Mouse (Mus musculus): ENCODE measurements around the gene Greb1. TPM values are rescaled to one million over a fixed set of nuclear protein-coding genes. Genes with fewer than 3 reads are reported as not detected.
"Not testable (repeated sequence)": the region's sequence is repeated elsewhere in the genome, so short reads cannot be mapped to it uniquely, and the experiment has no call there.

Gene Greb1
- polyA plus RNA-seq, 1 experiment from 2014 or later: 4.3 TPM

GRCm38 (mm10) chr12:16723601-16724000 lies 77.1 kb downstream of the Greb1 start:
- H3K27me3 ChIP-seq: 0 out of 2 replicates have a peak, but pooled peaks cover 6% of the 10 kb centered on the region
- H3K9me3 ChIP-seq (replicated peaks): no peaks in the 10 kb centered on the region
- no peak overlapping the region for H3K4me3 ChIP-seq (replicated peaks)
- H3K27ac ChIP-seq: no peak overlapping the region
- H3K36me3 ChIP-seq: no peaks in the 10 kb centered on the region
- no peak overlapping the region for H3K4me2 ChIP-seq
- H3K4me1 ChIP-seq: peaks cover 11% of the 10 kb centered on the region; the same call in 1 of the 2 replicates
- ATAC-seq (replicated peaks; ENCODE audit: low FRiP score): no peak
- WGBS: 40% methylated on average over 3 of the region's 3 CpGs
- H3K9ac ChIP-seq: no peak overlapping the region

- Histone ChIP-seq H3K4me1 (peaks cover 11% of the 10 kb centered on the region; the same call in 1 of the 2 replicates), H3K27ac (no peak overlapping the region), H3K27me3 (0 out of 2 replicates have a peak, but pooled peaks cover 6% of the 10 kb centered on the region), H3K36me3 (no peaks in the 10 kb centered on the region), H3K4me3 (replicated peaks) (no peak overlapping the region), H3K4me2 (no peak overlapping the region), H3K9me3 (replicated peaks) (no peaks in the 10 kb centered on the region), H3K9ac (no peak overlapping the region)
- 46% methylated on average over 8 of the region's 8 CpGs for WGBS
- ATAC-seq (replicated peaks; ENCODE audit: low FRiP score): peak; percentile 59
Measured at GRCm38 (mm10) chr12:16718660-16719315, 81.9 kb downstream of the Greb1 start.

GRCm38 (mm10) chr12:16717653-16718052 lies 83.0 kb downstream of the Greb1 start:
- WGBS: 43% methylated on average over 1 of the region's 1 CpGs
- no peak overlapping the region for H3K4me2 ChIP-seq
- 0 out of 2 replicates have a peak, but pooled peaks cover 6% of the 10 kb centered on the region for H3K27me3 ChIP-seq
- no peaks in the 10 kb centered on the region for H3K9me3 ChIP-seq (replicated peaks)
- 0 out of 2 replicates have a peak, but pooled peaks cover 4% of the 10 kb centered on the region for H3K4me1 ChIP-seq
- H3K27ac ChIP-seq: no peak overlapping the region
- no peaks in the 10 kb centered on the region for H3K36me3 ChIP-seq
- H3K9ac ChIP-seq: no peak overlapping the region
- no peak for ATAC-seq (replicated peaks; ENCODE audit: low FRiP score)
- H3K4me3 ChIP-seq (replicated peaks): no peak overlapping the region

- Histone ChIP-seq H3K4me1 (0 out of 2 replicates have a peak, but pooled peaks cover 4% of the 10 kb centered on the region), H3K9me3 (replicated peaks) (no peaks in the 10 kb centered on the region), H3K36me3 (0 out of 2 replicates have a peak, but pooled peaks cover 2% of the 10 kb centered on the region), H3K4me3 (replicated peaks) (no peak overlapping the region), H3K27me3 (0 out of 2 replicates have a peak, but pooled peaks cover 6% of the 10 kb centered on the region), H3K4me2 (no peak overlapping the region), H3K9ac (no peak overlapping the region), H3K27ac (no peak overlapping the region)
- 71% methylated on average over 10 of the region's 10 CpGs for WGBS
- no peak for ATAC-seq (replicated peaks; ENCODE audit: low FRiP score)
Measured at GRCm38 (mm10) chr12:16714616-16715015, 86.1 kb downstream of the Greb1 start.

- H3K4me1 ChIP-seq: no peaks in the 10 kb centered on the region
- no peak overlapping the region for H3K4me3 ChIP-seq (replicated peaks)
- ATAC-seq (replicated peaks; ENCODE audit: low FRiP score): no peak
- WGBS: 80% methylated on average over 1 of the region's 1 CpGs
- peaks cover 10% of the 10 kb centered on the region; the same call in 1 of the 2 replicates for H3K36me3 ChIP-seq
- H3K27me3 ChIP-seq: no peaks in the 10 kb centered on the region
- no peak overlapping the region for H3K9ac ChIP-seq
- no peak overlapping the region for H3K4me2 ChIP-seq
- H3K27ac ChIP-seq: no peak overlapping the region
- H3K9me3 ChIP-seq (replicated peaks): no peaks in the 10 kb centered on the region
Measured at GRCm38 (mm10) chr12:16698691-16699090, 102.0 kb downstream of the Greb1 start.

GRCm38 (mm10) chr12:16696146-16696545 lies 104.5 kb downstream of the Greb1 start:
- 88% methylated on average over 13 of the region's 13 CpGs for WGBS
- H3K9me3 ChIP-seq (replicated peaks): no peaks in the 10 kb centered on the region

GRCm38 (mm10) chr12:16695252-16695651 lies 105.4 kb downstream of the Greb1 start:
- H3K27ac ChIP-seq; H3K4me3 ChIP-seq (replicated peaks); H3K9ac ChIP-seq; H3K4me1 ChIP-seq; H3K4me2 ChIP-seq; H3K36me3 ChIP-seq; ATAC-seq (replicated peaks; ENCODE audit: low FRiP score); H3K9me3 ChIP-seq (replicated peaks); H3K27me3 ChIP-seq: not testable (repeated sequence)
- WGBS: 94% methylated on average over 7 of the region's 8 CpGs

More at GRCm38 (mm10) chr12:16696146-16696545, 104.5 kb downstream of the Greb1 start:
- Histone ChIP-seq H3K4me1 (no peaks in the 10 kb centered on the region), H3K9ac (no peak overlapping the region), H3K27ac (no peak overlapping the region), H3K27me3 (no peaks in the 10 kb centered on the region), H3K36me3 (peaks cover 3% of the 10 kb centered on the region; the same call in 1 of the 2 replicates), H3K4me2 (no peak overlapping the region), H3K4me3 (replicated peaks) (no peak overlapping the region)
- no peak for ATAC-seq (replicated peaks; ENCODE audit: low FRiP score)

- Histone ChIP-seq H3K9me3 (replicated peaks) (no peaks in the 10 kb centered on the region), H3K27ac (no peak overlapping the region), H3K9ac (no peak overlapping the region), H3K4me1 (no peaks in the 10 kb centered on the region), H3K27me3 (no peaks in the 10 kb centered on the region), H3K4me3 (replicated peaks) (no peak overlapping the region), H3K36me3 (peaks cover 8% of the 10 kb centered on the region; the same call in 1 of the 2 replicates), H3K4me2 (no peak overlapping the region)
- WGBS: 64% methylated on average over 5 of the region's 5 CpGs
- ATAC-seq (replicated peaks; ENCODE audit: low FRiP score): no peak
Measured at GRCm38 (mm10) chr12:16694783-16695182, 105.9 kb downstream of the Greb1 start.

GRCm38 (mm10) chr12:16690631-16691030 lies 110.1 kb downstream of the Greb1 start:
- no peak overlapping the region for H3K4me3 ChIP-seq (replicated peaks)

GRCm38 (mm10) chr12:16672246-16672645 lies 128.4 kb downstream of the Greb1 start:
- 94% methylated on average over 10 of the region's 10 CpGs for WGBS
- H3K27ac ChIP-seq: no peak overlapping the region
- ATAC-seq (replicated peaks; ENCODE audit: low FRiP score): no peak
- H3K9me3 ChIP-seq (replicated peaks): no peaks in the 10 kb centered on the region
- H3K36me3 ChIP-seq: no peaks in the 10 kb centered on the region; the same call in 1 of the 2 replicates
- no peaks in the 10 kb centered on the region for H3K4me1 ChIP-seq
- H3K4me3 ChIP-seq (replicated peaks): no peak overlapping the region
- no peak overlapping the region for H3K9ac ChIP-seq
- H3K4me2 ChIP-seq: no peak overlapping the region
- H3K27me3 ChIP-seq: no peaks in the 10 kb centered on the region

More at GRCm38 (mm10) chr12:16690631-16691030, 110.1 kb downstream of the Greb1 start:
- WGBS: 90% methylated on average over 9 of the region's 9 CpGs
- no peaks in the 10 kb centered on the region for H3K4me1 ChIP-seq
- no peak overlapping the region for H3K4me2 ChIP-seq
- H3K9me3 ChIP-seq (replicated peaks): no peaks in the 10 kb centered on the region
- peaks cover 10% of the 10 kb centered on the region; the same call in 1 of the 2 replicates for H3K36me3 ChIP-seq
- ATAC-seq (replicated peaks; ENCODE audit: low FRiP score): no peak
- H3K9ac ChIP-seq: no peak overlapping the region
- H3K27ac ChIP-seq: no peak overlapping the region
- no peaks in the 10 kb centered on the region for H3K27me3 ChIP-seq

- WGBS: 74% methylated on average over 3 of the region's 3 CpGs
- no peaks in the 10 kb centered on the region for H3K9me3 ChIP-seq (replicated peaks)
- no peak for ATAC-seq (replicated peaks; ENCODE audit: low FRiP score)
- no peaks in the 10 kb centered on the region; the same call in 1 of the 2 replicates for H3K36me3 ChIP-seq
- H3K9ac ChIP-seq: no peak overlapping the region
- no peak overlapping the region for H3K4me2 ChIP-seq
- no peaks in the 10 kb centered on the region for H3K27me3 ChIP-seq
- H3K4me3 ChIP-seq (replicated peaks): no peak overlapping the region
- H3K27ac ChIP-seq: no peak overlapping the region
- no peaks in the 10 kb centered on the region for H3K4me1 ChIP-seq
Measured at GRCm38 (mm10) chr12:16669176-16669575, 131.5 kb downstream of the Greb1 start.

GRCm38 (mm10) chr12:16665022-16665421 lies 135.7 kb downstream of the Greb1 start:
- Histone ChIP-seq H3K4me2 (no peak overlapping the region), H3K4me1 (no peaks in the 10 kb centered on the region), H3K9ac (no peak overlapping the region), H3K27me3 (no peaks in the 10 kb centered on the region), H3K36me3 (no peaks in the 10 kb centered on the region), H3K27ac (no peak overlapping the region), H3K4me3 (replicated peaks) (no peak overlapping the region), H3K9me3 (replicated peaks) (no peaks in the 10 kb centered on the region)
- 0% methylated on average over 1 of the region's 2 CpGs for WGBS
- peak; percentile 50; the same call in 1 of the 2 replicates for ATAC-seq (replicated peaks; ENCODE audit: low FRiP score)

All from kidney, embryonic 15.5 days (tissue).